Mouse (Mus musculus): ENCODE results near the gene Zfp408.
"Not testable (repeated sequence)": the region's sequence is repeated elsewhere in the genome, so short reads cannot be mapped to it uniquely, and the experiment has no call there.

Zfp408 gene

DNA sequence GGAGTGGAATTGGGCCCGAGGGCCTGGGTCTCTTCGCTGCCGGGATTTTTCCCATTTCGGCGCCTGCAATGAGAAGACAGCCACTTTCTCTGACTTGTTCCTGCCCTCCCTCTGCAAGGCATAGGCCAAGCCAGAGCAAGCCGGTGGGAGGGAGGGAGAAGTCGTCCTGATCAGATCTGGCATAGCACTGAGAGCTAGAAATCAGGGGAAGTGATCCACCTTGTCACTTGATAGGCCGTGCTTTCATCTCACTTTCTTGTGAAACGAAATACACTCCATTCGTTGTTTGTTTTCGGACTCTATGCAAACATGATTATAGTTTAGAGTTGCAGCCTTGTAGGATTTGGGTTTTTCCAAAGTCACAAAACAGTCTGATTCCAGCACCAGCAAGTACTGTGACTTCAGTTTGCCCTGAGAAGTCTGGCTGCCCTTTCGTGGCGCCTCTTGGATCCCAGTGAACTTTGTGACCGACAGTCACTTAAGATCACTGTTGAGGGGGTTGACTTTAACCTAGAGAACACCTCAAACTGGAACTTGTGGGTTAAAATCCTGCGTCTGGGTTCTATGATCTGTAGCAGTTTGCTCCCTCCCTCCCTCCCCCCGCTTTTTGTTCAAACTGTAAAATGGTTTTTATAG, 887 bp upstream of the Zfp408 start:
- DNase-seq: no peak

DNA sequence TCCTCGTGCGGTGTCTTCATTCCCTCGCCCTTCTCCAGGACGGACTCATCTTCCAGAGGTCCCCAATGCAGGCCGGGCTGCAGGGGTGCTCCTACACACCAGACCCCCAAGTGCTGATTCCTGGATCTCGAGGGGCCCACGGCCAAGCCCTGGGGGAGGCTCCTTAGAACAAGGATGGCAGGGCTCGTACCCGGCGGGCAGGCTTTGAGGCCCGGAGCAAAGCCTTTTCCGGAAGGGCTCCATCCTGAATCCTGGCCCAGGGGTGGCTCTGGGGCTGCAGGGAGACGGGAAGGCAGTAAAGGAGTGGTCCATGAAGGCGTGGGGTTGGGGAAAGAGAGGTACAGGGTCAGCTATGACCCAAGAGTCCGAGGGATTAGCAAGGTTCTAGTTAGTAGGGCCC, 439 bp downstream of the Zfp408 start:
- peak in 1 of 2 experiments; percentile 30 for DNase-seq

DNA sequence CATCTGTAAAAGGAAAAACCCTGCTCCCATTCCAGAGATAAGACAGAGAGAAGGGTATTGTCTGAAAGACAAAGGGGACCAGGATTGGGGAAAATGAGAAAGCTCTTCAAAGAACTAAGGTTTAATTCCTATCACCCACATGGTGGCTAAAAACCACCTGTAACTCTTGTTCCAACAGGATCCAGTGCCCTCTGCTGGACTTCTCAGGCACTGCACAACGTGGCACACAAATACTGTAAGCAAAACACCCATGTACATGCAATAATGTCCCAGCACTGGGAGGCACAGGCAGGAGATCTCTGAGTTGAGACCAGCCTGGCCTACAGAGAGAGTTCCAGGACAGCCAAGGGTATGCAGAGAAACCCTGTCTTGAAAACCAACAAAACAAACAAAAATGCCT, 2.9 kb downstream of the Zfp408 start:
- DNase-seq: peak; percentile 64

DNA sequence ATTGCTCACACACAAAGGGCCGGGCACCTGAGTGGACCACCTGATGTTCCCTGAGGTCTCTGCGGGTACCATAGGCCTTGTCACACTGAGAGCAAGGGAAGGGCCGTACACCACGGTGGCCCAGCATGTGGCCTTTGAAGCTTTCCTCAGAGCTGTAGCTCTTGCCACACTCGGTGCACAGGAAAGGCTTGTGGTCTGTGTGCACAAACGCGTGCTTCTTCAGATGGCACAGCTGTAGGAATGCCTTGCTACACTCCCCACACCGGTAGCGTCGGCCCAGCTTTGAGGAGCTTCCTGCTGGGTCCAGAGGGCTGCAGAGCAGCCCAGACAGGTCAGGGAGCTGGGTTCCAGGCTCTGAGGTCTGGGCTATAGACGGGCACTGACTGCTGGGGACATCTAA, 3.8 kb downstream of the Zfp408 start:
- no peak for DNase-seq

DNA sequence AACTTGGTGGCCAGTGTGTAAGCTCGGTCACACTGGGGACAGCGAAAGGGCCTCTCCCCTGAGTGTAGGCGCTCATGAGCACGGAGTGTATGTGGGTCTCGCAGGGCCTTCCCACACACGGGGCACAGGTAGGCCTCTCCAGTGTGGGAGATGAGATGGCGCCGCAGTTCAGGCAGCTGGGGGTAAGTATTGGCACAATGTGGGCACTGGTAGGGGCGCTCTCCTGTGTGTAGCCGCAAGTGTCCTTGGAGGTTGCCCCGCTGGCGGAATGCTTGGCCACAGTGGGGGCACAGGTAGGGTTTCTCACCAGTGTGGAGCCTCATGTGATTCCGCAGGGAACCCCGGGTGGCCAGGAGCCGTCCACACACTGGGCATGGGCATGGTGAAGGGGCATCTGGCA, 4.2 kb downstream of the Zfp408 start:
- no peak for DNase-seq

DNA sequence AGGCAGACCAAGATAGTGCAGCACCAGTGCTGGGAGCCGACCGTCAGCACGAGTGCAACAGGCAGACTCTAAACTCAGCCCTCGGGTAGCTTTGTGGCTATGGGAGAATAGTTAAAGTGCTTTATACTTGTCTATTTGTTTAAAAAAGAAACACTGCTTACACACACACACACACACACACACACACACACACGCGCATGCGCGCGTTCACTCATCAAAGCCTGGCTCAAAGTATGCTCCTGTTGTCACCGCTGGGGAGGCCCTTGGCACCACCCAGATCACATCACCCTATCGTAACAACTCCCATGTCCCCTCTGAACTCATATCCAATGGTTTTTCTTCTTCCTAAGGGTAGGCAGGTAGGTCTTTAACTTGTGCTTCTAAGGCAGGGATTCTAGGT, 5.6 kb downstream of the Zfp408 start:
- DNase-seq: no peak

DNA sequence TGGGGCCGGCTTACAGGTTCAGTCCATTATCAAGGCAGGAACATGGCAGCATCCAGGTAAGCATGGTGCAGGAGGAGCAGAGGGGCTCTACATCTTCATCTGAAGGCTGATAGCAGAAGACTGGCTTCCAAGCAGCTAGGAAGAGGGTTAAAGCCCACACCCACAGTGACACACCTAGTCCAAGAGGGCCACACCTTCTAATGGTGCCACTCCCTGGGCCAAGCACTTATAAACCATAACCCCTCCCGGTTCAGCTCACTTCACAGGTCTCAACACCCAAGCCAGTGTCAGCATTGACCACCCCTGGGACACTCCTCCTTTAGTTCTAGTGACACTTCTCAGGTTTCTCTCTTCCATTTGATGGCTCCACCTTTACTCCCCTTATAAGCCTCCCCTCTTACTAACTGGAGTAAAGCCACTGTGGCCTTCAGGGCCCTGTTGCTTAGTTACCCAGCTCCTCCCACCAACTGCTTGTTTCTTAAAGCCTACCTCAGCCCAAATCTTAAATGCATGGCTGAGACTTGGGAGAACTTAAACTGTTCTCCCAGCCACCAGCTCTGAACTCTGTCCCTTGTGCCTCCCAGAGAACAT, 6.7 kb downstream of the Zfp408 start:
- DNase-seq: no peak

DNA sequence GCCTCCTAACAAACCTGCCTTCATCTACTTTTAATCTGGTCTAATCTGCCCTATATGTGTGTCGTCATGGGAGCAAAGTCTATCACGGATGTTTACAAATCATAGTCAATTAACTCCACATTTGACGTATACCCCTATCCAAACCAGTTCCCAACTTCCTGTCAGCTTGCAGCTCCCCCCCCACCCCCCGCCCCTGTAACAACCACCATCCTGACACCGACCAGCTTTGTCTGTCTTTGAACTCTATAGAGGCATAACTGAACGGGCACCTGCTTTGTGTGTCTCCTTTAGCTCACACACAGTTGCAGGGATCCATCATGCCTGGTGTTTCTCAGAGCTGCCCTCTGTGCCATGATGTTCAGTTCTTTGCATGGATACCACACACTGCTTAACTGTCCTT, 10.7 kb downstream of the Zfp408 start:
- DNase-seq: no peak

DNA sequence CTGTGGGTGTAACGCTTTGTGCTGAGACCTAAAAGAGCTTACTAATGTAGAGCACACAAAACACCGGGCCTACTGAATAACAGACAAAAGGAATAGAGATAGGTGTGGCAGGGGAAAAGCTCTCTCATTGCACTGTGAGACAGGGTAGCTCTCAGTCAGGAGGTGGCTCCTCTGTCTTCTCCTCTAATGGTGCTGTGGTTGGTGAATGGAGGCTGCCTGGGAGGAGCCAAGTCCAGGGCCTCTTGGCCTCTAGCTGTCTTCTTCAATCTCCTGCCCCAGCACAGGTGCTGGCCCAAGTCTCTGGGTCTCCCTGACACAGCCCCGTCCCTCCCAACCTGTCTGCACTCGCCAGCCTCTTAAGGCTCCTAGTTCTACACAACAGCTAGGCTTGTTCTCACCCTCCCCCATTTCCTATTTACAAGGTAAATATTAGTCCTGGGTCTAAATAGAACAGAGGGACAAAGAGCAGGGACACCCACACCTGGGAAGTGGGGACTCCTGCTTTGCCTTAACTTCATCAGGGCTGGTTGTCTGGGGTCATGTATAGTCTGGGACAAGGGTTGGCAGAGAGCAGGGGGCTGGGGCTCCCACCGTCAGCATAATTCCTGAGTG, 12.8 kb downstream of the Zfp408 start:
- no peak for DNase-seq

DNA sequence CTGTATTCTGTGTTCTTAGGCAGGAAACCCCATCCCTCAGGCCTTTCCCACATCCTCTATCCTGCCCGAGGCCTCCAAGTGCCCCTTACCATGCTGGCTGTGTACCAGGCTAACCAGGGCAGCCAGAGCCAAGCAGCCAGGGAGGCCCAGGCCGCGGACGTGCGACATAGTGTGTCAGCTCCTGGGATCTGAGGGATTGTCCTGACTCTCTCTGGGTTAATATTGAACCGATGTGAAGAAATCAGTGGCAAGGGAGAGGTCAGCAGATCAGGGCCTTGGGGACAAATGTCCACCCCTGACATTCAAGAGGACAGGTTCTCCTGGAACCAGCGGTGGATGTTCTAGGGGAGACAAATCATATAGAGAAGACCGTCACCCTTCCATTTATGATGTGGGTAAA, 13.4 kb downstream of the Zfp408 start, which contains the start of gene F2:
TSS of gene F2 (minus strand) at position 186 of the 400 bp plus-strand sequence.
- no peak for DNase-seq

DNA sequence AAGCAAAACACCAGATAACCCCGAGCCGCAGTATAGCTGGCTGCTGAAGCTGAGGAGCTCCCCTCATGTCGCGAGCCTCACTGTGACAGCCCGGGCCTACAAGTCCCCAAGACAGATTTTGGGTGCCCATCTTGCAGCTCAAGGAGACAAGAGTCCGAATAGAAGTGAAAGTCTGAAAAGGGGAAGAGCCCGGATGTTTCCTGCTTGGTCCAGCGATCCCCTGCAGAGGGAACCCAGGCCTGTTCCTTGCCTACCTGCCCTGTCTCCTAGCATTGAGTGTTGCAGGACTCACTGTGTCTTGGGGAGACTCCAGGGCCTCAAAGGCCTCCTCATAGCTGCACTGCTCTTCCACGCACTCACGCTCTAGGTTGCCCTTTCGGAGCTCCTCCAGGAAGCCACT, 14.1 kb downstream of the Zfp408 start:
- DNase-seq: no peak

DNA sequence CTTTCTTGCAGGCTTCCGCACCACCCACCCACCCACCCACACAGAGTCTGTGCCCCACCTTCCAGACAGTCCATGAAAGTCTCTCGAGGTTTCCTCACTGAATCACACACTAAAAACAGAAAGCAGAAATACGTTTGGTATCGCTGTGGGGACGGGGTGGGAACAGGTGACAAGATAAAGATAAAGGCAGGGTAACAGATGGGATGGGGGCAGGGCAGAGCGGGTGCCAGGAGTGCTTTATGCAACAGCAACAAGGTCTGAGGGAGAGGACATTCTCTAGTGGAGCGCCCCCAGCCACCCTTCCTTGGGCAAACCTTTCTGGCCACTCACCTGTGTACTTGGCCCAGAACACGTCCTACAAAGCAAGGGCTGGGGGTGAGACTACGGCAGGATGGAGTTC, 14.8 kb downstream of the Zfp408 start:
- DNase-seq: peak; percentile 40

DNA sequence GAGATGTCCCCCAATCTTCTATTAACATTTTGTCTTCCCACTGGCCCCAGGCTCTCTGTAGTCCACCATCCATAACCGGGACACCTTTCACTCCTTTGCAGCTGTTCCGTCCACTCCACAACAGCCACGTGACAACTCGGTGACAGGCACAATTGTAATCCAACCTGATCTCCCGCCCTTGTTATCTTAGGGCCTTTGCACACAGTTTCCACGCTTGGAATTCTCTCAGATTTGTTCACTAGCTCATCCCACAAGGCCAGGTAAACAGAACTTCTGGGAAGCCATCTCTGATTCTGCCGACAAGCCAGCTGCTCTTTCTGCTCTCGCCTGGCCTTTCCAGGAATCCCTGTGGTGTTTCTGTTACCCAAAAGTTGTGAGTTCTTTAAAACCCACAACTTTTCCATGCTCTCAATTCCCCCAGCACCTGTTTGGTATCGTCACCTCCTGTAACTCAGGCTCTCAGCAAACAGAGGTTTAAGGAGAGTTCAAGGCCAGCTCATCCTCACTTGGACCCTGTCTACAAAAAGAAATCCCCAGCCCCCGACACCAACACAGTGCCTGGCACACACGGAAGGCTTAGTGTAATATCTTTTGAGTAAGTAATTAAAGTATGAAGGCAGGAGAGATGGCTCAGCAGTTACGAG, 16.1 kb downstream of the Zfp408 start:
- DNase-seq: no peak

DNA sequence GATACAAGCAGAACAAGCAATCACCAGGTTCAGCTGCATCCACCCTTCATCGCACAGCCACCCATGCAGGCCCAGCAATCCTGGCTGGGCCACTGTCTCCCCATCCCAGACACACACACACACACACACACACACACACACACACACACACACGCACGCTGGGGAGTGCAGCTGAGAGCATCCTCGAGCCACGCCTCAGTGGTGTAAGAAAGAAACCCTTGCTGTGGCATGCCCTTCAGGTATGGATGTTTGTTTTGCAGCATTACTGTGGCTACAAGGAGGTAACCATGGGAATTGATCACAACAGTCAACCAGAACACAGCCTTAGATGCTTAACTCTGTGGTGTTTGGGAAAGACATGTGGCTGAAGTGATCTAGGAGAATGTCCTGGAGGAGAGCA, 17.3 kb downstream of the Zfp408 start:
- no peak for DNase-seq

DNA sequence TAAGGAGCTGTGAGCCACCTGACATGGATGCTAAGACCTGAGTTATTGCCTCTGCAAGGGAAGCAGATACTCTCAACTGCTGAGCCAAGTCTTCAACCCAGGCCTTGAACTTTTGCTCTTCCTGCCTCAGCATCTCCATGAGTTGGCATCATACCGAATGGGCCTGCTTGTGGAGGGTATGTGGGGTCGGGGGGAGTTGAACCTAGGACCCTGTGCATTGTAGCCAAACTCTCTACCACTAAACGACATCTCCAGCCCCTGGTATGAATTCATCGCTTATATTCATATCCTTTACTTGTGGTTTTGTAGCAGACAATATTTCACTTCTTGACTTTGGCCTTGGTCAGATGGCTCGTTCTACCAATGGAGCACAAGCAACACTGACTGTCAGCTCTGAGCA, 17.8 kb downstream of the Zfp408 start:
- no peak for DNase-seq

DNA sequence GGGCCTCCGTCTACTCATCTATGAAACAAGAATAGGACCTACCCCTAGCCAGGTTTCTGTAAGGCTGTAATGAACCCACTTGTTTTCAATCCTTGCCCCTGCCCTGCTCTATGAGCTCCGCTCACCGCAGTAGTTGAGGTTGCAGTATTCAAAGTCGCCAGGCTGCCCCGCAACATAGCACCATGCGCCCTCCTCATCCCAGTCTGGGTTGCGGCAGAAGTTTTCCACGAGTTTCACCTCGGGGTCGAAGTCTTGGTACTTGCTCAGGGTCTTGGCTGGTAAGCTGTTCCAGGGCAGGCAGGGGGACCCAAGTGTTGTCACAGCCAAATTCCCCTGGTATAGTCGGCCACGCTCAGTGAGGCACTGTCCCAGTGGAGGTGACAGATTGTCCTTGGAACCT, 19.2 kb downstream of the Zfp408 start:
- DNase-seq: no peak

DNA sequence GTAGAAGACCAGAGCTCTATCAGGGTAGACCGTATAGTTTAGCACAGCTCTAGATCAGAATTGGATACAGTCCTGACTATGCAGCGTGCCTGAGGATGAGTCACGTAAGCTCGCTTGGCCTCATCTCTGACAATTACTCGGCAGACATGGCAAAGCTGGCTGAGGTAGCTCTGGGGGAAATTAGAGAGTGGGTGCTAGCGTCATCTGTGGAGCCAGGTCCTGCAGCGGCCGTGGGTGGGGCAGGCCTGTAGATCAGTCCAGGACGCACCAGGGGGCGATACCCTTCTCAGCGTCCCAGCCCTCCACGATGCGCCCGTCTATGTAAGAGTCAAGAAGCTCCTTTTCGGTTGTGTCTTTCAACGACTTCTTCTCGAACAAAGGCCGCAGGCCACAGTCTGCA, 19.9 kb downstream of the Zfp408 start:
- DNase-seq: no peak

DNA sequence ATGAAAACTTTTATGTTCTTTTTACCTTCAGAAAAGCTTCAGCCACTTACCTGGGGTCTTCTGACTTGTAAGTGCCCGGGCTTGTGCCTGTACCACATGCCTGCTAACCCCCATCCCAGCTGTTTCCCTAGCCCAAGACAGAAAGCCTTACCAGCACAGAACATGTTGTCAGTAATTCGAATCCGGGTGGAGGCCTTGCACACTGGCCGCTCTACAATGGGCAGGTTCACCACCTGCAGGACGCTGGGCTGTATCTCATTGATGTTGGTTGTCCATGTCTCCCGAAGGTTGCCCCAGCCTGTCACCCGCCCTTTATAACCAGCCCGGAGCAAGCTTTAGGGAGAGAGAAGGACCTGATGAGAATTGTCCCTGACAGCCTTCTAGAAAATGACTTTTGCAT, 21.4 kb downstream of the Zfp408 start:
- no peak for DNase-seq

DNA sequence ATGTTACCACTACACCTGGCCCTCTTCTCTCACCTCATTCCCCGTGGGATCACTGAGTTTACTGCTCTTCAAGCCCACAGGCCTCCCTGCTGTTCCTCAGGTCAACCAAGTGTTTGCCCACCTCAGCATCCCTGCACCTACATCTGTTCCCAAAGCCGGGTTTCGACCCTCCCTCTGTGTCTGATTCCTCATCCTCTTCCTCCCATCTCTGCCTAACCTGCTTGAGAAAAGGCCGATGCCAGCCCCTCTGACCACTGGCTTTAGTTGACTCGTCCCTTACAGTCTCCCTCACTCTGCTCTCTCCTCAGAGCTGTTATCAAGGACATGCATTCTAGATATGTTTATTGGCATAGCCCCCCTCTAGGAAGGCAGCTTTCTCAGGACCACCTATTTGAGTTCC, 22.1 kb downstream of the Zfp408 start:
- DNase-seq: no peak

DNA sequence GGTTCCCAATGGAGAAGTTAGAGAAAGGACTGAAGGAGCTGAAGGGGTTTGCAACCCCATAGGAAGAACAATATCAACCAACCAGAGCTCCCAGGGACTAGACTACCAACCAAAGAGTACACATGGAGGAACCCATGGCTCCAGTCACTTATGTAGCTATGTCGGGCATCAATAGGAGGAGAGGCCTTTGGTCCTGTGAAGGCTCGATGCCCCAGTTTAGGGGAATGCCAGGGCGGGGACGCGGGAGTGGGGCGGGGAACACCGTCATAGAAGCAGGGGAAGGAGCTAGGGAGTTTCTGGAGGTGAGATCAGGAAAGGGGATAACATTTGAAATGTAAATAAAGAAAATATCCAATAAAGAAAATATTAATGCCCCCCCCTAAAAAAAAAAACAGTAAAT, 26.2 kb downstream of the Zfp408 start:
- DNase-seq: not testable (repeated sequence)

DNA sequence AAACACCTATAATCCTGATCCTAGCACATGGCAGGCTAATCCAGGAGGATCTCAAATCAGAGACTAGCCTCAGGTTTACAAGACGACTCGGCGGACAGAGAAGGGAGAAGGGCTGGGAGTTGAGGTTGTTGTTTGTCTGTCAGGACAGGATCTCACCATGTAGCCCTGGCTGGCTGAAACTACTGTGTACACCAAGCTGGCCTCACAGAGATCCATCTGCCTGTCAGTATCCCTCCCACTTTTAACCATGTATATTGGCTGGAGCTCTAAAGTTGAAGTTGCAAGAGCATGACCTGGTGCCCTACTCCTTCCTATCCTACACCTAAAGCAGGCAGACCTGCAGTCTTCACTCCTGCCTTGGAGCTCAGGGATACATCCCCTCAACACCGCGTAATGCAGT, 27.2 kb downstream of the Zfp408 start:
- no peak for DNase-seq

DNA sequence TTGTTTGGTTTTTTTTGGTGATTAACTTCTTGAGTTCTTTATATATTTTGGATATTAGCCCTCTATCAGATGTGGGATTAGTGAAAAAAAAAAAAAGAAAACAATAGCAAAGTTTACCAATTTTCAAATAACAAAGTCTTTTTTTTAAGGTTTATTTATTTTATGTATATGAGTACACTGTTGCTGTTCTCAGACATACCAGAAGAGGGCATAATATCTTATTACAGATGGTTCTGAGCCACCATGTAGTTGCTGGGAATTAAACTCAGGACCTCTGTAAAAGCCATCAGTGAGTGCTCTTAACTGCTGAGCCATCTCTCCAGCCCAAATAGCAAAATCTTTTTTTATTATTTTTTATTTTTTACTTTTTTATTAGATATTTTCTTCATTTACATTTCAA, 40.2 kb downstream of the Zfp408 start:
- not testable (repeated sequence) for DNase-seq

DNA sequence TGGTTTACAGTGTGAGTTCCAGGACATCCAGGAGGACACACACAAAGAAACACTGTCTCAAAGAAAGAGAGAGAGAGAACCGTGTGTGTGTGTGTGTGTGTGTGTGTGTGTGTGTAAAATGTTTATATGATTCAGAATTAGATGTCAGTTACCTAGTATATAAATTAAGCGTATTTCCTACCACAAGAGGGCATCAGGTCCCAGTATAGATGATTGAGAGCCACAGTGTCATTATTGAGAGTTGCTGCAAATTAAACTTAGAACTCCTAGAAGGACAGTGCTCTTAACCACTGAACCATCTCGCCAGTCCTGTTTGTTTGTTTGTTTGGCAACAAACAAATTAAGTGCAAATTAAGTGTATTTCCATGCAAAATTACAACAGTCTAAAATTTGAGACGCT, 47.2 kb downstream of the Zfp408 start:
- DNase-seq: no peak

DNA sequence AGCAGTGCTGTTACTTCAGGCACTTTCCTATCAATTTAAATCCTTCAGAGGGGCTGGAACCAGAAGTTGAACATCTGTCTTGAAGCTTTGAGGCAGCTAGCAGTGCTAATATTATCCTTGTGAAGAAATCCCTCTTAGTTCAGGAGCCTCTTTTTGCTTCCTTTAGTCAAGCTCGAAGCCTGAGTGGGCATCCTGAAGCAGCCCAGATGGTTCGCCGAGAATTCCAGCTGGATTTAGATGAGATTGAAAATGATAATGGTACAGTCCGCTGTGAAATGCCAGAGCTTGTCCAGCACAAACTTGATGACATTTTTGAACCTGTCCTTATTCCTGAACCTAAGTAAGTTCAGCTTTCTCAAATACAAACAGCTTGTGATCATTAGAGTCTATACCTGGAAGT, 49.1 kb downstream of the Zfp408 start:
- DNase-seq: no peak

Data from cerebellum, adult 18-20 months (tissue).